Mouse (Mus musculus): ENCODE results near the gene Arhgap30.

Arhgap30 gene

GRCm38 (mm10) chr1:171435974-171436373 is 47.2 kb downstream of the Arhgap30 start:
- DNase-seq = no peak

GRCm38 (mm10) chr1:171437264-171438013 is 48.7 kb downstream of the Arhgap30 start, which contains the start of gene F11r:
F11r (plus strand) TSS chr1:171437535.
- DNase-seq = peak; percentile 74

- no peak for DNase-seq
Observed at GRCm38 (mm10) chr1:171438014-171438670, 49.4 kb downstream of the Arhgap30 start.

GRCm38 (mm10) chr1:171439072-171439471 is 50.3 kb downstream of the Arhgap30 start:
- DNase-seq = no peak

GRCm38 (mm10) chr1:171440025-171440725 is 51.4 kb downstream of the Arhgap30 start:
- no peak for DNase-seq

GRCm38 (mm10) chr1:171441466-171442412 is 53.0 kb downstream of the Arhgap30 start:
- no peak for DNase-seq

GRCm38 (mm10) chr1:171442413-171442760 is 53.6 kb downstream of the Arhgap30 start:
- no peak for DNase-seq

GRCm38 (mm10) chr1:171445050-171445449 is 56.3 kb downstream of the Arhgap30 start:
- DNase-seq = no peak

- DNase-seq = no peak
Observed at GRCm38 (mm10) chr1:171446854-171447253, 58.1 kb downstream of the Arhgap30 start.

- no peak for DNase-seq
Observed at GRCm38 (mm10) chr1:171447692-171448091, 58.9 kb downstream of the Arhgap30 start.

GRCm38 (mm10) chr1:171450062-171450461 is 61.3 kb downstream of the Arhgap30 start:
- DNase-seq = no peak

- DNase-seq = no peak
Observed at GRCm38 (mm10) chr1:171451001-171451400, 62.2 kb downstream of the Arhgap30 start.

GRCm38 (mm10) chr1:171452522-171452921 is 63.8 kb downstream of the Arhgap30 start:
- DNase-seq = no peak

GRCm38 (mm10) chr1:171452923-171453322 is 64.2 kb downstream of the Arhgap30 start:
- DNase-seq = no peak

- no peak for DNase-seq
Observed at GRCm38 (mm10) chr1:171454926-171455325, 66.2 kb downstream of the Arhgap30 start.

- DNase-seq = no peak
Observed at GRCm38 (mm10) chr1:171457568-171457967, 68.8 kb downstream of the Arhgap30 start.

GRCm38 (mm10) chr1:171459791-171460190 is 71.0 kb downstream of the Arhgap30 start:
- no peak for DNase-seq

Measured in thymus, postnatal 4 days (tissue).